Mouse (Mus musculus) erythroblast, embryonic 14.5 days (primary cell): ENCODE data around the gene Eri2. TPM values are rescaled to one million over a fixed set of nuclear protein-coding genes. Genes with fewer than 3 reads are reported as not detected.
"Not testable (repeated sequence)": the region's sequence is repeated elsewhere in the genome, so short reads cannot be mapped to it uniquely, and the experiment has no call there.

Source experiments
- H3K27me3 ChIP-seq: 2 replicates; pipeline ENCODE4 v1.6.1; 2012; ENCODE audit warnings: inconsistent platforms; ENCODE audit not compliant: control insufficient read depth
- H3K36me3 ChIP-seq: 2 replicates; pipeline ENCODE4 v1.6.1; 2012; ENCODE audit warnings: mild to moderate bottlenecking, inconsistent platforms; ENCODE audit not compliant: control insufficient read depth
- H3K4me1 ChIP-seq: 2 replicates; pipeline ENCODE4 v1.6.1; 2012; ENCODE audit warnings: inconsistent platforms; ENCODE audit not compliant: control insufficient read depth
- H3K4me3 ChIP-seq: replicated peaks from 2 replicates; pipeline ENCODE3; 2012; ENCODE audit warnings: moderate library complexity, mild to moderate bottlenecking, inconsistent platforms
- H3K9me3 ChIP-seq: 2 replicates; pipeline ENCODE4 v1.6.1; 2012; ENCODE audit warnings: low read length, inconsistent platforms, mixed read lengths; ENCODE audit not compliant: control insufficient read depth
- GATA1 ChIP-seq: IDR thresholded peaks from 2 replicates; pipeline ENCODE4 v1.6.1; 2012; ENCODE audit warnings: low read length, inconsistent platforms, mixed read lengths
- TAL1 ChIP-seq: IDR thresholded peaks from 3 replicates; pipeline ENCODE4 v1.6.1; 2012; ENCODE audit warnings: low read length, inconsistent platforms, mixed read lengths
- polyA plus RNA-seq: library from polyadenylated mRNA; stranded (reverse); fragments of >175 nt; gene quantifications from 2 replicates; pipeline ENCODE4 v1.2.3, GENCODE M21; 2012

The Eri2 gene
- polyA plus RNA-seq, 1 experiment, result 0.08 TPM

DNA sequence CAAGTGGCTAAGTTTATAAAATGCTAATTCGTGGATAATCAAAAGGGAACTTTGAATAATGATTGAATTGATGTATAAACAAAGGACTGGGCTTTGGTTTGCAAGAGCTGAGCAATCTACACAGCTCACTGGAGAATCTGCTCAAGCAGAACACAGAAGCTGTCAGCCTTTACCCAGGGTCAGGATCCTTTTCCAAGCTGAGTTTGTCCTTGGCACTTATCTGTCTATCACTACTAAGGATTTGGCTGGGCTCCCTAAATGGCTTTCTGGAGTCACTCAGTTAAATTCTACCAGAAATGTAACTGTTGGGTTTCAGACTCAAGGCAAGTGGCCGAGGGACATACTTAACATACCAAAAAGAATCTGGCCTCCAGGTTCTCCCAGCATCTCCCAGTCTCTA, 43.9 kb downstream of the Eri2 start:
- Histone ChIP-seq H3K36me3 (no peaks in the 10 kb centered on the region), H3K4me3 (no peak overlapping the region), H3K27me3 (no peaks in the 10 kb centered on the region), H3K9me3 (no peaks in the 10 kb centered on the region), H3K4me1 (no peaks in the 10 kb centered on the region)
- TF ChIP-seq TAL1 (no peak), GATA1 (no peak)

DNA sequence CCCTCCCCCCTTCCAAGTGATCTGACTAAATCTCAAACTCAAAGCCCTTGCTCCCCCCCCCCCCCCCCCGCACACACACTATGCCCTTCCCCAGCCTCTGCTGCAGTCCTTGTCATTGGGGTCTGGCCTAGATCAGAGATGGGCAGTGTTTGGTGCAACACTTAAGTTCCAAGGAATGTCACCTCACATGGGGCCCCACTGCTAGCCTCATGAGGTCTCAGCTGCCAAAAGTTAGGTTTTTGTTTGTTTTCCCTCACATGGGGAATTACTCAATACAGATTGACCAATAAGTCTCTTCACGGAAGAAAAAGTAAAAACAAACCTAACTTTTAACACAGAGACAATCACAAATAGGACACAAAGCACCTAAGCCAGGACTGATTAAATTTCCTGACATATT, 45.1 kb downstream of the Eri2 start:
- H3K9me3 ChIP-seq, result no peaks in the 10 kb centered on the region
- no peak overlapping the region for H3K4me3 ChIP-seq
- 0 out of 2 replicates have a peak, but pooled peaks cover 2% of the 10 kb centered on the region for H3K27me3 ChIP-seq
- no peak for TF ChIP-seq TAL1
- TF ChIP-seq GATA1, result no peak
- H3K36me3 ChIP-seq, result no peaks in the 10 kb centered on the region
- peaks cover 2% of the 10 kb centered on the region; the same call in 1 of the 2 replicates for H3K4me1 ChIP-seq

DNA sequence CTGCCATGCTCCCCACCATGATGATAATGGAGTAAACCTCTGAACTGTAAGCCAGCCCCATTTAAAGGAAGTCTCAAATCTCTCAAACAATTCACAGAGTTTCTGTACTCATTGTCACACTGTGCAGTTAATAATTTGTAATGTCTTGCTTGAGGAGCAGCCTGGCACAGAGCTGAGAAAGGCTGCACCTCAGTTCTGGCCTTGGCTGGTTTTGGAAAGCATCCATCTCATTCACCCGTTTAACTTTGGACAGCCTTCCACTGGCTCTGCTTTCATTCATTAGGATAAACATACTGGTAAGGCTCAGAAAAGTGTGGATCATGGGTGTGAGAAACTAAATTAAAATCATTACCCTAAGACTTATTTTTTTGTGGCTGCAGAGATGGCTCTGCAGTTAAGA, 48.0 kb downstream of the Eri2 start:
- 0 out of 2 replicates have a peak, but pooled peaks cover 2% of the 10 kb centered on the region for H3K27me3 ChIP-seq
- peaks cover 2% of the 10 kb centered on the region; the same call in 1 of the 2 replicates for H3K4me1 ChIP-seq
- no peak overlapping the region for H3K4me3 ChIP-seq
- TF ChIP-seq TAL1, result no peak
- TF ChIP-seq GATA1, result no peak
- H3K36me3 ChIP-seq, result no peaks in the 10 kb centered on the region
- no peaks in the 10 kb centered on the region for H3K9me3 ChIP-seq

DNA sequence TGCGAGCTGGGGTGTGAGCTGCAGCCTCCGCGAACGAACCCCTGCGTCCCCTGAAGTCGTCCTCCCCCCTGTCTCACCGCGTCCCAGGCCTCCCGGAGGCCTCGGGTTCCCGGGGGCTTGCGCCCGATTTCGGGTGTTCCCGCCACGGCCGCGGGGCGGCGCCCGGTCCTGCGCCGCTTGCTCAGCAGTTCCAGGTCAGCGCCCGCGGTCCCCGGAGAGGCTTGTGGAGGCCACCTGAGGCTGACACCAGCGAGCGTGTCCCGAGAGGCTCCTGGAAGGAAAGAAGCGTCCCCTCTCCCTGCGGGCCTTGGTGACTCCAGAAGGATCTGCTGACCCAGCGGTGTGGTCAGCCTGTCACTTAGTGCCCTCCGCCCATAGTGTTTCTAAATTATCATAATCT, 49.5 kb downstream of the Eri2 start:
- H3K4me1 ChIP-seq, result peaks cover 2% of the 10 kb centered on the region; the same call in 1 of the 2 replicates
- H3K27me3 ChIP-seq, result peaks cover 2% of the 10 kb centered on the region; the same call in 1 of the 2 replicates
- H3K9me3 ChIP-seq, result no peaks in the 10 kb centered on the region
- no peaks in the 10 kb centered on the region for H3K36me3 ChIP-seq
- no peak overlapping the region for H3K4me3 ChIP-seq
- TF ChIP-seq GATA1 (no peak), TAL1 (no peak)

DNA sequence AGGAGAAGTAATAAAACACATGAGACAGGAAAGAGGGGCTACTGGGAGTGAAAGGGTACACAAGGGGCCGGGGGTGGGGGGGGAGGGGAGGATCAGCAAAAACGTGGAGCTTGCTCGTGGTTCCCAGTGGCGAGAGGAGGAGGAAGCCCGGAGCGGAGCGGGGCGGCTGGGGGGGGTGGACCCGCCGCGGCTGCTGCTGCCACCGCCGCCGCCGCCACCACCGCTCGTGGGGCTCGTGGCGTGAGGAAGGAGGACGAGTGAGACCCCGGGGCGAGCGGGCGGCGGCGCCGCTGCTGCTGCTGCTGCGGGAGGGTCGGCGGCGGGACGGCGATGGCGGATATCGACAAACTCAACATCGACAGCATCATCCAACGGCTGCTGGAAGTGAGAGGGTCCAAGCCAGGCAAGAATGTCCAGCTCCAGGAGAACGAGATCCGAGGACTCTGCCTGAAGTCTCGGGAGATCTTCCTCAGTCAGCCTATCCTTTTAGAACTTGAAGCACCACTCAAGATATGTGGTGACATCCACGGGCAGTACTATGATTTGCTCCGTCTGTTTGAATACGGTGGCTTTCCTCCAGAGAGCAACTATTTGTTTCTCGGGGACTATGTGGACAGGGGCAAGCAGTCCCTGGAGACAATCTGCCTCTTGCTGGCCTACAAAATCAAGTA, 53.9 kb downstream of the Eri2 start:
- not testable (repeated sequence) for H3K4me3 ChIP-seq, H3K4me1 ChIP-seq, H3K36me3 ChIP-seq, H3K9me3 ChIP-seq
- peaks cover 13% of the 10 kb centered on the region for H3K27me3 ChIP-seq

DNA sequence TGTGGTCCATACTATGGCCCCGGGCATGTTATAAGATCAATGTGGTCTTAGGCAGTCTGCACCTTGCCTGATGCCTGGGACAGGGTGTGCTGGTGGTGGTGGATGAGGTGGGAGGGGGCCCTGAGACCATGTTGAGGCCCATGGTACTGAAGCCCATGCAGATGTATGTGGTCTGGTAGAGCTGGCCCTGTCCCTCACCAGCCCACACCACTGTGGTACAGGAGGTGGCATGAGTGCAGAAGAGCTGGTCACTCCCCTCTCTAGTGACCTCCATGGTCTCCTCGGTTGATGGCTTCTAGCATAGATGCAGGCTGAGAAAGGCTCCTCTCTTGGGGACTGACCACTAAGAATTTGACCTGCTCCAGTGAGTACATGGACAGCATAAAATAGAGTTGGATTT, 55.0 kb downstream of the Eri2 start:
- H3K9me3 ChIP-seq, result peaks cover 5% of the 10 kb centered on the region; the same call in 1 of the 2 replicates
- TF ChIP-seq GATA1 (no peak), TAL1 (no peak)
- H3K36me3 ChIP-seq, result no peaks in the 10 kb centered on the region
- H3K4me1 ChIP-seq, result no peaks in the 10 kb centered on the region
- no peak overlapping the region for H3K4me3 ChIP-seq
- H3K27me3 ChIP-seq, result peaks cover 11% of the 10 kb centered on the region

DNA sequence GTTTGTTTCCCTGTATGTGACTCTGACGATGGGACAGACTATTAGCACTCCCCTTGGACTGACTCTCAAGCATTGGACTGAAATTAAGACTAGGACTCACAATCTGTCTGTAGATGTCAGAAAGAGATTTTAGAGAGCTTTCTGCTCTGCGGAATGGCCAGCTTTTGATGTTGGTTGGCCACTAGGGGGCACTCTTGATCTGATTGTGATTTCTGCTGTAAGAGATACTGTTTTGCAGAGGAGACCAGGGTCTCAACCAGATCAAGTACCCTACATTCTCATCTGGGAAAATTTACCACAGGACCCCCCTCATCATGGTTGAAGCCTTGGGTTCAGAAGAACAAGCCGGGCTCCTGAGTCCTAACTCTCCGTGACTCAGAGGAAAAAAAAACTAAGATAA, 62.6 kb downstream of the Eri2 start:
- H3K9me3 ChIP-seq, result peaks cover 17% of the 10 kb centered on the region
- H3K4me1 ChIP-seq, H3K27me3 ChIP-seq, H3K4me3 ChIP-seq, H3K36me3 ChIP-seq: not testable (repeated sequence)

DNA sequence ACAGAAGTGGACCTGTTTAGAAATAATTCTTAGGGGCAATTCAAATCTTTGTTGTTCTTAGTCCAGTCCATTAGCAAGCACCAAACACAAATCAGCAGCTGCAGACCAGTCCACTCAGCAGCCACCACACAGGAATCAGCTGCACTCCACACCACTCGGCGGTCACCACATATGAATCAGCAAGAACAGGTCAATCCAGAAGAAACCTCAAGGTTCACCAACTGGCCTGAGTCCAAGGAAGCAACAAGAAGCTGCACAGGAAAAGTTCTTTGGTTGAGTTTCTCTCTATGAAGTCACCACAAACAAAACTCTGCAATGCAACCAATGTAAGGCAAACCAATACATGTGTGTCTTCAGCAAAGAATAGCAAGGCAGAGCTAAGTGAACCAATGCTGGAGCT, 66.2 kb downstream of the Eri2 start:
- H3K27me3 ChIP-seq, result no peaks in the 10 kb centered on the region; the same call in 1 of the 2 replicates
- H3K36me3 ChIP-seq, result no peaks in the 10 kb centered on the region
- H3K4me1 ChIP-seq, result no peaks in the 10 kb centered on the region
- no peak overlapping the region for H3K4me3 ChIP-seq
- H3K9me3 ChIP-seq, result peaks cover 10% of the 10 kb centered on the region
- TF ChIP-seq GATA1 (no peak), TAL1 (no peak)

DNA sequence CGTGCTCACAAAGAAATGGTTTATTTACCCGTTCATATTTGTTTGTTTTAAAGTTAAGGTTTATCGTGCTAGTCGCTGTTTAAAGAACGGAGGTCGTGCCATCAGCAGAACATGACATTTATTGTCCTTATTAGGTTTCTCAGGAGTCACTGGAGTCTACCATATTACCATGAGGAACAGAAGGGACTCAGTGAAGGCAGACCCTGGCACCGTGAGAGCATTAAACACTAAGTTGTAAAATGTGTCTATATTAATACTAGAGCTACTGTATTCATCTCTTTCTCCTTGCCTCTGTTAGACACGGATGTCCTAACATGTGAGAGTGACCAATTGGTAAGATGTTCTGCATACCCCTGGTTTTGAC, 72.9 kb downstream of the Eri2 start:
- TF ChIP-seq TAL1, result no peak
- no peak for TF ChIP-seq GATA1
- Histone ChIP-seq H3K36me3 (peaks cover 29% of the 10 kb centered on the region), H3K27me3 (no peaks in the 10 kb centered on the region), H3K4me3 (peak overlapping the region; percentile 87), H3K4me1 (peaks cover 20% of the 10 kb centered on the region), H3K9me3 (no peaks in the 10 kb centered on the region; the same call in 1 of the 2 replicates)
